In the genomic region with DNA sequence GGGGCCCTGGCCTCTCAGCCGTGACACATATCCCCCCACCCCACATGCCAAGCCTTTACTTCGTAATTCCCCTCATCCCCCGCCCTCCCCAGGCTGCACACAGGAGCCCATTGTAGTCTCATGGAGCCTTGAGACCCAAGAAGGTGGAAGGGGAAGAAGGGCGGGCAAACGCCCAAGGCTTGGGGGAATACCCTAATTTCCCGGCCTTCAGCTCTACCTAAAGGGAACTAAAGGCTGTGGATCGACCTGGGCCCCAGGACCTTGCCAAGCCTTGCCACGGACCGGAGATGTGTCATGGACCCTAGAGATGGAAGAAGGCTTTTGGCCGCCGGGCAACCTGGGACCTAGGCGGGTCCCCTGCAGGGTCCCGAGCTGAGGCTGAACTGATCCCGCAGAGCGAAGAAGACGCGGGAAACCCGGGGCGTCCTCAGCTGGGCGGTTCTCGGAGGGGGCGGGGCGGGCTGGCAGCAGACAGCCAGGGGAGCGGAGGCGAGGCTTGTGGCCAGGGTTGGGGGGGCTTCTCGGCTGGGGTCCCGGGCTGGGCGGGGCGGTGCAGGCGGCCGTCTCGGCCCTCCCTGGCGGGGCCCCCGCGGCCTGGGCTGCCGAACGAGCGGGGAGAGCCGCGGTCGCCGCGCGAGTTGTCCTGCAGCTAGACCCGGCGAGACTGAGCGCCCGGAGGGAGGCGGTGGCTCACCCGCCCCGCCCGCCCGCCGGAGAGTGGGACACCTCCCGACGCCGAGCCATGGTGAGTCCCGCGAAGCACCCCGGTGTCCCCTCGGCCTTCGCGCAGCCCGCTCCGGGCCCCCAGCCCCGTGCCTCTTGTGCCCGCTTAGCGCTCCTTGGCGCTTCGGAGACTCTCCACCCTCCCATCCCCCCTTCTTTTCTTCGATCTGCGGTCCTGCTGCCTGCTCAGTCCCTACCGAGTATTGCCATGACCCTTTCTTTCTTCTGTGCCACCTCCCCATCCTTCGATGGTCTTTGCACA, we compare ENCODE assay signal across 7 mouse cellular contexts. TPM values are rescaled to one million over a fixed set of nuclear protein-coding genes. Genes with fewer than 3 reads are reported as not detected.
A peak's percentile ranks its signal among the peaks of the same experiment; 100 is the strongest.
DNase-seq lines count a peak whose midpoint lies in the region; ATAC-seq and TF ChIP-seq lines count a peak whose summit lies in the region.

Gene Arhgef40, plus strand, starts transcription at position 473 of the 985 bp plus-strand sequence.

- intact Hi-C loops in gastrocnemius, adult 2 months (cut with DNase I) = loop anchor here (2.0 to 5.0 kb wide), 2 partner anchors 42 to 72 kb away; no protein-coding TSS in a partner anchor
- intact Hi-C loops in left cerebral cortex, postnatal 25 days (cut with DNase I) = loop anchor here (2.0 kb wide), 2 partner anchors 24 to 70 kb away; partner anchors contain the start of gene Ndrg2

- ATAC-seq in hindbrain, embryonic 14.5 days (ENCODE audit: low FRiP score) = peak; percentile 91
- peak; percentile 22 for ATAC-seq in megakaryocyte progenitor cell, adult 5-6 weeks (replicated peaks; ENCODE audit: poor library complexity)

- WGBS in hindbrain, embryonic 14.5 days = under 1% methylated on average over 52 of the region's 74 CpGs
- WGBS in small intestine, adult 2 months = 2% methylated on average over 69 of the region's 74 CpGs

- H3K36me3 ChIP-seq in hindbrain, embryonic 14.5 days (replicated peaks; ENCODE audit: control insufficient read depth, insufficient read depth) = peaks cover 21% of the 10 kb centered on the region
- no peaks in the 10 kb centered on the region for H3K36me3 ChIP-seq in small intestine, adult 2 months (ENCODE audit: control insufficient read depth, insufficient read depth, low read length)

- TF ChIP-seq POLR2A in small intestine, adult 2 months (IDR thresholded peaks at IDR 0.05; ENCODE audit: low read depth, low read length) = no peak

- peak within 1 kb of the TSS; percentile 89 for H3K27ac ChIP-seq in gastrocnemius, adult 2 months
- H3K27ac ChIP-seq in hindbrain, embryonic 14.5 days = peak within 1 kb of the TSS; percentile 86
- peak within 1 kb of the TSS; percentile 68; the same call in 1 of the 2 replicates for H3K27ac ChIP-seq in small intestine, adult 2 months (ENCODE audit: insufficient read depth, low read depth, low read length)

- peak within 1 kb of the TSS; percentile 91 for H3K9ac ChIP-seq in hindbrain, embryonic 14.5 days

- H3K9me3 ChIP-seq in hindbrain, embryonic 14.5 days (ENCODE audit: control insufficient read depth, low read length) = no peaks in the 10 kb centered on the region

- H3K4me3 ChIP-seq in gastrocnemius, adult 2 months = peak within 1 kb of the TSS; percentile 86
- H3K4me3 ChIP-seq in hindbrain, embryonic 14.5 days (replicated peaks; ENCODE audit: low read length) = peak within 1 kb of the TSS; percentile 81
- peak within 1 kb of the TSS; percentile 82 for H3K4me3 ChIP-seq in small intestine, adult 2 months (ENCODE audit: low read depth, low read length)

- H3K27me3 ChIP-seq in hindbrain, embryonic 14.5 days (ENCODE audit: control insufficient read depth, insufficient read depth, low read length) = no peaks in the 10 kb centered on the region
- 0 out of 2 replicates have a peak, but pooled peaks cover 8% of the 10 kb centered on the region for H3K27me3 ChIP-seq in small intestine, adult 2 months (ENCODE audit: control insufficient read depth, insufficient read depth, low read length)

- peak; percentile 77 to 89 for DNase-seq in adrenal gland, adult (ENCODE audit: inconsistent age in 2 of 2, low spot score in 1 of 2)
- peak; percentile 82 for DNase-seq in cerebellum, postnatal 14 days
- peak; percentile 90 for DNase-seq in gastrocnemius, adult 2 months
- peak; percentile 73 for DNase-seq in hindbrain, embryonic 14.5 days (ENCODE audit: low spot score)
- DNase-seq in left cerebral cortex, postnatal 25 days (ENCODE audit: low spot score in 2 of 2) = peak; percentile 61 to 66

- no peak for TF ChIP-seq CTCF in gastrocnemius, adult 2 months (IDR thresholded peaks at IDR 0.05)
- no peak for TF ChIP-seq CTCF in small intestine, adult 2 months (IDR thresholded peaks at IDR 0.05; ENCODE audit: extremely low read depth, insufficient read length, insufficient replicate concordance, low read depth, low read length)

- peaks cover 24% of the 10 kb centered on the region for H3K4me1 ChIP-seq in hindbrain, embryonic 14.5 days (replicated peaks; ENCODE audit: control insufficient read depth, insufficient read depth, low read length)
- H3K4me1 ChIP-seq in small intestine, adult 2 months (ENCODE audit: control insufficient read depth, insufficient read depth, insufficient read length, low read length) = peaks cover 5% of the 10 kb centered on the region

- peak within 1 kb of the TSS; percentile 95 for H3K4me2 ChIP-seq in hindbrain, embryonic 14.5 days (replicated peaks)

RNA-seq across cellular contexts. Expression of gene Arhgef40, which starts in this region (rescaled TPM):
- 10 to 100 TPM in 1 of 2 experiments, 1 to 10 TPM in 1; 9.6 to 14.1 TPM for total RNA-seq in gastrocnemius, adult 2 months (2021)
- 67.2 and 68.8 TPM in 2 replicates for polyA plus RNA-seq in hindbrain, embryonic 14.5 days (2014; fragmentation: Nextera tagmentation; extraction: Ambion mirVana)
- total RNA-seq in left cerebral cortex, postnatal 25 days (2021) = 10 to 100 TPM; 26.3 to 28.5 TPM
- 3.0 and 9.1 TPM in 2 replicates for total RNA-seq in megakaryocyte progenitor cell, adult 5-6 weeks (2015)
- 5.0 and 15.2 TPM in 2 replicates for total RNA-seq in megakaryocyte progenitor cell, adult 5-6 weeks (2017)
- 12.7 and 19.1 TPM in 2 replicates for polyA plus RNA-seq in small intestine, adult 2 months (2012; rRNA removed)

Comparison
In these comparisons a context has a peak if more than half of its experiments do, and no peak if none do; other contexts are left out.
1. Peak in every context shown above with its lines: DNase-seq, ATAC-seq, H3K4me3 ChIP-seq and H3K27ac ChIP-seq.